Mouse (Mus musculus) kidney, adult 9 months (tissue): ENCODE data around the gene Pcp4l1.
A peak's percentile ranks its signal among the peaks of the same experiment; 100 is the strongest.

Source experiments
- DNase-seq: peaks from one replicate; pipeline ENCODE4 v3.0.0; 2022

The Pcp4l1 gene

DNA sequence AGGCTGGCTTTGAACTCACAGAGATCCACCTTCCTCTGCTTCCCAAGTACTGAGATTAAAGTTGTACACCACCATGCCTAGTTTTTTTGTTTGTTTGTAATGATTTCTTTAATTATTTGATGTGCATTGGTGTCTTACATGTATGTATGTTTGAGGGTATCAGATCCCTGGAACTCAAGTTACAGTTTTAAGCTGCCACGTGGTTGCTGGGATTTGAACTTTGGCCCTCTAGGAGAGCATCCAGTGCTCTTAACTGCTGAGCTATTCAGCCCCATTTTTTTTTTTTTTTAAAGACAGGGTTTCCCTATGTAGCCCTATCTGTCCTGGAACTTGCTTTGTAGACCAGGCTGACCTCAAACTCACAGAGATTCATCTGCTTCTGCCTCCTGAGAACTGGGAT is 65.1 kb downstream of the Pcp4l1 start:
- DNase-seq = peak; percentile 63

DNA sequence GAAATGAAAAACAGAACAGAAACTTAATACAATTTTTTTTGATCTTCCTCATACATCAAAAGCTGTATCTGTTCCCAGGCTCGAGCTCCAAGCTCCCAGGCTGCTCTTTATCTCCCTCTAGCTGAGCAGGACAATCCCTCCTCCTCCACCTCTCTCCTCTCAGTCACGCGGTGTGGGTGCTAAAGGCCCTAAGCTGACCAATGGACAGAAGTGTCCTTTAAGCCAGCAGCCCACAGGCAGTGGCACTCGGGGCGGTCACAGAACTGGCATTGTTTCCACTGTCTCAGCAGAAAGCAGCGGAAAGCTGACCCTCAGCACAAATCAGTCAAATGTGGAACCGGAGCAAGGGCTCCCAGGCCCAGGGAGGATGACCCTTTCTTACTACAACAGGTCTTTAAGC is 66.8 kb downstream of the Pcp4l1 start:
- DNase-seq = peak; percentile 92

DNA sequence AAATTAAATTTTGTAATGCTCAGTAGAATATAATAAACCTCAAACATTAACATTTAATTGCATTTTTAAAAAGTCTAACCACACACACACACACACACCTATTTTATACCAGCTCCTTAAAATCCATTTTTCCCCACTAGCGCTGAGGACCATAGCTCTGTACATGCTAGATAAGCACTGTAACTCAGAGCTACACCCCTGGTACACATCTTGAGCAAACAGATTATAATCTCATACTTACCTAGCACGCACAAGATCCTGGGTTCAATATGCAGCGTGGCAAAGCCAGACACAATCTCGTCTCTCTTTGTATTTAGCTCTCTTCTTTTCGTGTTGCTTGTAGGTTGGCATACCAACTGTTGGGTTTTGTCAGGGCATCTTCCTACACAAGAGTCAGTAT is 71.7 kb downstream of the Pcp4l1 start:
- no peak for DNase-seq
